Mouse (Mus musculus): ENCODE results near the gene Phf10. TPM values are rescaled to one million over a fixed set of nuclear protein-coding genes. Genes with fewer than 3 reads are reported as not detected.
"Not testable (repeated sequence)": the region's sequence is repeated elsewhere in the genome, so short reads cannot be mapped to it uniquely, and the experiment has no call there.

The Phf10 gene
- polyA plus RNA-seq, 1 experiment from 2014 or later, result 20.5 TPM

DNA sequence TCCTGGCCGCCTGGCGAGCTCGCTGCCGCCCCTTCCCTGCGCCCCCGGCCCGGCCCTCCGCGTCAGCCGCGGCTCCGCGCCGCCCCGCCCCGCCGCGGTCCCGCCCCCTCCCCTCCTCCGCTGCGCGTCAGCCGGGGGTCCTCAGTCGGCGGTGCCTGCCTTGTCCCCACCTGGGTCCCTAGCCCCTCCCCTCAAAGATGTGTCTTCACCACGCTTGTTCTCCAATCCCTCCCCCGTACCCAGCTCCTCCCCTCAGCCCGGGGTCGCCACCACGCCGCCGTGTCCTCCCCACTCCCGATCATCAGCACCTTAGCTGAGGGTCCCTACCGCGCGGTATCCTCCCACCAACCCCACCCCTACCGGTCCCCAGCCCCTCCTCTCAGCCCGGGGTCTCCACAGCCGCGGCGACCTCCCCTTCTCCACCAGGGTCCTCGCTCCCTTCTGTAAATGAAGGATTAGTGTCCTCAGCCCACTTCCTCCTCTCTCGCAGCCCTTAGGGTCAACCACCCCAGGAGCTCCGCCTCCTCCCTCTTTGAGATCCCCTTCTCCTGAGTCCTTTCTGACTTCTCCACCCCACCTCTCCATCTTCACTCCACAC lies 583 bp upstream of the Phf10 start:
- H3K4me2 ChIP-seq; H3K9me3 ChIP-seq (replicated peaks); H3K27ac ChIP-seq; H3K36me3 ChIP-seq (ENCODE audit: poor library complexity, severe bottlenecking); H3K4me3 ChIP-seq; H3K27me3 ChIP-seq; H3K9ac ChIP-seq: not testable (repeated sequence)
- peak; percentile 95 for ATAC-seq
- peaks cover 13% of the 10 kb centered on the region for H3K4me1 ChIP-seq
- no CpG with 5 or more reads among the region's 44 CpGs for WGBS

- peak; percentile 7 for ATAC-seq
- Histone ChIP-seq H3K4me3 (peak overlapping the region; percentile 76), H3K27me3 (no peaks in the 10 kb centered on the region), H3K36me3 (ENCODE audit: poor library complexity, severe bottlenecking) (0 out of 2 replicates have a peak, but pooled peaks cover 3% of the 10 kb centered on the region), H3K9me3 (replicated peaks) (no peaks in the 10 kb centered on the region), H3K4me2 (peak overlapping the region; percentile 95), H3K27ac (0 out of 2 replicates have a peak overlapping the region, but pooled peaks have one; percentile 57), H3K4me1 (peaks cover 13% of the 10 kb centered on the region), H3K9ac (peak overlapping the region; percentile 83)
- WGBS, result 0% methylated on average over 17 of the region's 23 CpGs
Measured at GRCm38 (mm10) chr17:14960520-14960919, 553 bp downstream of the Phf10 start.

DNA sequence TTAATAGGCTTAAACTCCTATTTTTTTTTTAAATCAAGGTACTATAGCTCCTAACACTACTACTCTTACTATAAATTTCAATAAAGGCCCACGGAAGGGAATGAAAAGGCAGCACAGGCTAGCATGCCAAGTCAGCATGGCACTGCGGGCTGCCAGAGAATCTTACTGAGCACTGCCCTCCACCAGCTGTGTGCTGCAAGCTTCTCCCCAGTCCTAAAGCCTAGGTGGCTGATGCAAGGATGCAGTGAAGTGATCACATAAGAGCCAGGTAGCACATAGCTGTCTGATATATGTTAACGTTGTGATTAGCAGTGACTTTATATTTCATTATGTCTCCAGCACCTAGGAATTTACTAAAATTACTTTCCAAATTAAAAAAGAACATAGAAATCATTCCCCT lies 1.1 kb downstream of the Phf10 start:
- H3K9ac ChIP-seq, result peak overlapping the region; percentile 60
- peaks cover 13% of the 10 kb centered on the region for H3K4me1 ChIP-seq
- H3K27ac ChIP-seq, result no peak overlapping the region
- H3K4me3 ChIP-seq, result peak overlapping the region; percentile 76
- H3K27me3 ChIP-seq, result no peaks in the 10 kb centered on the region
- no peaks in the 10 kb centered on the region for H3K9me3 ChIP-seq (replicated peaks)
- H3K4me2 ChIP-seq, result peak overlapping the region; percentile 63
- ATAC-seq, result no peak
- 0 out of 2 replicates have a peak, but pooled peaks cover 3% of the 10 kb centered on the region for H3K36me3 ChIP-seq (ENCODE audit: poor library complexity, severe bottlenecking)
- 24% methylated on average over 3 of the region's 3 CpGs for WGBS

GRCm38 (mm10) chr17:14958686-14959327 lies 2.3 kb downstream of the Phf10 start:
- no peak overlapping the region for H3K9ac ChIP-seq
- H3K4me2 ChIP-seq, result no peak overlapping the region
- H3K27me3 ChIP-seq, result no peaks in the 10 kb centered on the region
- H3K4me3 ChIP-seq, result no peak overlapping the region
- no peaks in the 10 kb centered on the region for H3K9me3 ChIP-seq (replicated peaks)
- H3K27ac ChIP-seq, result no peak overlapping the region
- H3K36me3 ChIP-seq (ENCODE audit: poor library complexity, severe bottlenecking), result peaks cover 9% of the 10 kb centered on the region
- peaks cover 13% of the 10 kb centered on the region for H3K4me1 ChIP-seq
- no peak for ATAC-seq
- WGBS, result 89% methylated on average over 5 of the region's 5 CpGs

DNA sequence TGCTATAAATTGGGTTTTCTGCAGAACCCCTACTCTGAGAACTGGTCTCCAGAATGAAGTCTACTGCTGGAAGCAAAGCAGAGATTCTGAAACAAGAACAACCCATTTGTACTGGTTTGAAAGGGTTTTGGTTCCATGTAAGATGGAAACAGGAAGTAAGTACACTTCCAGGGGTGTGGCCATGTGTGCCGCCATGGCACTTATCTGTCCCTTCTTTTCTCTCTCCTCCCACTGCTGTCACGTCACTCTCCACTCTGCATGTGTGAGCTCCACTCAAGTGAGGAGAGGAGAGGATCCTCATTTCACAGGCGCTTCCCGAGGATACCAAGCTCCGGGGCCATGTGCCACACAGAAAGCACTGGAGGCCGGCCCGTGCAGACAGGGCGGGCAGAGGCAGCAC lies 7.6 kb downstream of the Phf10 start:
- Histone ChIP-seq H3K27me3 (no peaks in the 10 kb centered on the region), H3K27ac (no peak overlapping the region), H3K4me1 (no peaks in the 10 kb centered on the region), H3K9me3 (replicated peaks) (no peaks in the 10 kb centered on the region), H3K36me3 (ENCODE audit: poor library complexity, severe bottlenecking) (peaks cover 55% of the 10 kb centered on the region), H3K4me3 (no peak overlapping the region), H3K9ac (no peak overlapping the region), H3K4me2 (no peak overlapping the region)
- no peak for ATAC-seq
- 91% methylated on average over 8 of the region's 8 CpGs for WGBS

DNA sequence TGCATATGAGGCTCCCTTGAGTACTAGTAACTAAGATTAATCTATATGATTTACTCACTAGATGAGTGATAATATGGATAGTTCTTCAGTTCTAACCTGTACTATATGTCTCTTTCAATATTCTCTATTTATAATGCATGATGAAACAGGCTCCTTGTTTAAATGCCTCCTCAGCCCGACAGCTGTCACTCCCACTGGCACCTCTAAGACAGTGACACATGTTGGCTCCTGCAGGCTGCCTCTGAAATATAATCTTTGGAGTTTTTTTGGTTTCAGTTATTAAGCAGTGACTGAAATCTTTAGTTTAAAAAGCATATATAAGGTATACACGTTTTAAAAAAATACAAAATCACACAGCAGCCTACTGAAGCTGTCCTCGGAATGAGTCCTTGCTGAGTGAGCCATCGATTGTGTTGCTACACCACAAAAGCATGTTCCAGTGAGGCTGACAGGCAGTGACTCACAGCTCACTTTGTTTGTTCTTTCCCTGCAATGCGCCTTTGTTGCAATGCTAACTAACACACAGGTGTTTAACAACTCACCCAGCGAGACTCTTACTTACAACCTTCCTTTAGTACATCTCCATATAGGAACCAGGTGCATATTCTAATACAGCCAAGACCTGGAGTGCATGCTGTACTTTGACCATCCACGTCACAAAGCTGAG lies 11.8 kb downstream of the Phf10 start:
- H3K4me2 ChIP-seq, result no peak overlapping the region
- ATAC-seq, result no peak
- no peaks in the 10 kb centered on the region for H3K27me3 ChIP-seq
- no peak overlapping the region for H3K4me3 ChIP-seq
- H3K9me3 ChIP-seq (replicated peaks), result no peaks in the 10 kb centered on the region
- peaks cover 66% of the 10 kb centered on the region for H3K36me3 ChIP-seq (ENCODE audit: poor library complexity, severe bottlenecking)
- H3K27ac ChIP-seq, result no peak overlapping the region
- H3K9ac ChIP-seq, result no peak overlapping the region
- H3K4me1 ChIP-seq, result peaks cover 11% of the 10 kb centered on the region
- 87% methylated on average over 7 of the region's 7 CpGs for WGBS

GRCm38 (mm10) chr17:14944551-14944950 lies 16.5 kb downstream of the Phf10 start:
- H3K4me3 ChIP-seq, result 0 out of 2 replicates have a peak overlapping the region, but pooled peaks have one; percentile 12
- no peak for ATAC-seq
- WGBS, result 86% methylated on average over 1 of the region's 1 CpGs
- H3K4me1 ChIP-seq, result peaks cover 26% of the 10 kb centered on the region
- H3K27ac ChIP-seq, result no peak overlapping the region
- H3K9ac ChIP-seq, result no peak overlapping the region
- H3K27me3 ChIP-seq, result no peaks in the 10 kb centered on the region
- H3K9me3 ChIP-seq (replicated peaks), result no peaks in the 10 kb centered on the region
- H3K4me2 ChIP-seq, result peak overlapping the region; percentile 33; the same call in 1 of the 2 replicates
- H3K36me3 ChIP-seq (ENCODE audit: poor library complexity, severe bottlenecking), result peaks cover 25% of the 10 kb centered on the region

DNA sequence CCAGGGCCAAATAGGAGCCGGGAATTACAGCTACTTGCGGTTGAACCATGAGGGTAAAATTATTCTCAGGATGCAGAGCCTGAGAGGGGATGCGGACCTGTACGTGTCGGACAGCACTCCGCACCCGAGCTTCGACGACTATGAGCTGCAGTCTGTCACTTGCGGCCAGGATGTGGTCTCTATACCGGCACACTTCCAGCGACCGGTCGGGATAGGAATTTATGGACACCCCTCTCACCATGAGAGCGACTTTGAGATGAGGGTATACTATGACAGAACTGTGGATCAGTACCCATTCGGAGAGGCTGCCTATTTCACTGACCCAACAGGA lies 17.4 kb downstream of the Phf10 start:
- H3K9me3 ChIP-seq (replicated peaks), result no peaks in the 10 kb centered on the region
- H3K36me3 ChIP-seq (ENCODE audit: poor library complexity, severe bottlenecking), result peaks cover 19% of the 10 kb centered on the region
- 18% methylated on average over 16 of the region's 16 CpGs for WGBS
- no peaks in the 10 kb centered on the region for H3K27me3 ChIP-seq
- peaks cover 26% of the 10 kb centered on the region for H3K4me1 ChIP-seq
- 0 out of 2 replicates have a peak overlapping the region, but pooled peaks have one; percentile 21 for H3K27ac ChIP-seq
- H3K4me2 ChIP-seq, result peak overlapping the region; percentile 97
- peak overlapping the region; percentile 86 for H3K9ac ChIP-seq
- H3K4me3 ChIP-seq, result peak overlapping the region; percentile 88
- ATAC-seq, result no peak; the same call in 1 of the 2 replicates

DNA sequence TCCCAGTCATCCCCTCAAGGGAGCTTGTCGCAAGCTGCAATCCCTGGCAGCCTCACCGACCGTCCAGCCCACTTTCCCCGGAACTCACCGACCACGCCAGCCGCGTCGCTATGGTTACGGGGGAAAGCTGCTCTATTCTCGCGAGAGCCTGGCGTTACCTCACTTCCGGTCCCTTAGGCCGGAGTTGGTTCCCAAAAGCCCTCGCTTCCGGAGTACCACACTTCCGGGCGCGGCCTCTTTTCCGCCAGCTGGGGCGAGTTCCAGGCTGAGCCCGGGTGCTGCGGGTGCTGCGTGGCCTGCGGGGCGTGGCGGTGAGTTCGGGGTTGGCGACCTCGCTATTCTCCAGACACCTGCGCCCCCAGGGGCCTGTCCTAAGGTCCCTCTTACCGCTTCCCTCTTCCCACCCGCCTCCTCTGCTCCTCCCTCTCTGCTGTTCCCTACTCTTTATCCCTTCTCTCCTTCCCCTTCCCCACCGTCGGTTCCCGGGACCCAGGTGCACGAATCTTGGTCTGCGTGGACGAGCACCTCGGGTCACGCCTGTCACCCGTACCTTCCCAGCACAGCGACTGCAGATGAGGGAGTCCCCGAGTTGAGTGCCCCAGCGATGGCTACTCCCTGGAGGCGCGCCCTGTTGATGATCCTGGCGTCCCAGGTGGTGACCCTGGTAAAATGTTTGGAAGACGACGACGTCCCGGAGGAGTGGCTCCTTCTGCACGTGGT lies 17.9 kb downstream of the Phf10 start, which contains the start of the genes Wdr27 and 1600012H06Rik:
Gene Wdr27 (minus strand): TSS at position 150 of the 720 bp plus-strand sequence.
Gene 1600012H06Rik (plus strand): TSS at position 176 of the 720 bp plus-strand sequence.
- Histone ChIP-seq H3K9me3 (replicated peaks) (no peaks in the 10 kb centered on the region), H3K27me3 (no peaks in the 10 kb centered on the region), H3K27ac (peak within 1 kb of the TSS; percentile 77), H3K36me3 (ENCODE audit: poor library complexity, severe bottlenecking) (peaks cover 14% of the 10 kb centered on the region), H3K4me1 (peaks cover 26% of the 10 kb centered on the region), H3K9ac (peak within 1 kb of the TSS; percentile 86), H3K4me3 (peak within 1 kb of the TSS; percentile 88), H3K4me2 (peak within 1 kb of the TSS; percentile 97)
- 0% methylated on average over 54 of the region's 54 CpGs for WGBS
- ATAC-seq, result peak; percentile 99

- not testable (repeated sequence) for ATAC-seq; H3K27me3 ChIP-seq; H3K9me3 ChIP-seq (replicated peaks); H3K27ac ChIP-seq
- Histone ChIP-seq H3K9ac (peak overlapping the region; percentile 86), H3K4me1 (peaks cover 26% of the 10 kb centered on the region), H3K4me2 (peak overlapping the region; percentile 97), H3K4me3 (peak overlapping the region; percentile 88), H3K36me3 (ENCODE audit: poor library complexity, severe bottlenecking) (peaks cover 14% of the 10 kb centered on the region)
- 63% methylated on average over 6 of the region's 6 CpGs for WGBS
Measured at GRCm38 (mm10) chr17:14942181-14942580, 18.9 kb downstream of the Phf10 start.

DNA sequence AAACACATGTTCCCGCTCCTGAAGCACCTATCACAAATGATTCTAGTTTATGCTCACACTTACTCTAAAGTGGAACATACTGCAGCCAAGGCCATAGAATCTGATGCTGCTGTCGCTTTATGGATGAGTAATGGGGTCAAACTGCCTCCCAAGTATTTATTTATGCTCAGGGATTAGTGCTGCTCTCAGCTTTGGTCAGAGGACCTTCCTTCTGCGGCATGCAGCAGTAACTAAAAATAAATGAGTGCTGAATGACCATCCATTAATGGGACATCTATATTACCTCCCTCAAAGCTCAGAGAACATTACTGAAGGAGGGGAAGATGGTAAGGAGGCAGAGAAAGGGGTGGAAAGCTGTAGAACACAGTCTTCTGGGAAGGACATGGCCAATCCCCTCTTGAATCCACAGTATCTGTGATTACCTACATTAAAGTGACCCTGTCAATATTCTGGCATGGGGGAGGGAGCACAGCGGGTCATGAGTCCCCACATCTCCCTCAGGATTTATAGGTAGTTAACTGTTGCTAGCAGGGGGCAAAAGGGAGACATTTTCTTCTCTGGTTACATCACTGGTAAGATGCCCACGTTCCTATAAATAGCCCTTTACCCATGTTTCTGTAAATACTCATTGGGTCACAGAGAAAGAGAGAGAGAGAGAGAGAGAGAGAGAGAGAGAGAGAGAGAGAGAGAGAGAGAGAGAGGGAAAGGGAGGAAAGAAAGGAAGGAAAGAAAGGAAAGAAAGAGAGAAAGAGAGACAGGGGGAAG lies 25.1 kb downstream of the Phf10 start:
- Histone ChIP-seq H3K4me1 (no peaks in the 10 kb centered on the region), H3K27me3 (no peaks in the 10 kb centered on the region), H3K4me3 (no peak overlapping the region), H3K9ac (no peak overlapping the region), H3K9me3 (replicated peaks) (no peaks in the 10 kb centered on the region), H3K4me2 (no peak overlapping the region), H3K36me3 (ENCODE audit: poor library complexity, severe bottlenecking) (no peaks in the 10 kb centered on the region), H3K27ac (no peak overlapping the region)
- 74% methylated on average over 5 of the region's 5 CpGs for WGBS
- no peak for ATAC-seq

Data from forebrain, embryonic 13.5 days (tissue).